Mouse (Mus musculus) ovary, postnatal 14 days (tissue): Measurements from ENCODE around the gene Klk4.
A peak's percentile ranks its signal among the peaks of the same experiment; 100 is the strongest.

Experiments used
- DNase-seq: peaks from one replicate; pipeline ENCODE4 v3.0.0; 2022; ENCODE audit warnings: low spot score

Klk4 gene

GRCm38 (mm10) chr7:43919559-43920451, 38.8 kb downstream of the Klk4 start:
- peak; percentile 54 for DNase-seq

GRCm38 (mm10) chr7:43920582-43920981, 39.6 kb downstream of the Klk4 start:
- no peak for DNase-seq

DNA sequence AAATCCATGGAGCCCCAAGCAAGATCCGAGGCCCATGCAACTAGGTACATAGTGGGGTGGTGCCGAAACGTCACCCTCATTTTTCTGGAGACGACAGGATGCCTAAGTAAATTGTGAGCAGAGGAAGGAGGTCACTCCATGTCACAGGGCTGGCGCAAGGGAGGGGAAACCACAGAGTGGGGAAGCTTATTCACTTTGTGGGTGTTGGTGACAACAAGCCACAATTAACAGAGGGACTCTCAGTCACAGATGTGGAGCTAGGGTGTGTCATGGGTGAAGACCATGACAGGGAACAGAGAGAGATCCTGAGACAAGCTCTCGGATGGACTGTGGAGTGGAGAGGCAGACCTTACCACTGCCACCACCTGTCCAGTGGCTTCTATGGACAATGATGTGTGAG, 40.1 kb downstream of the Klk4 start:
- DNase-seq: no peak

DNA sequence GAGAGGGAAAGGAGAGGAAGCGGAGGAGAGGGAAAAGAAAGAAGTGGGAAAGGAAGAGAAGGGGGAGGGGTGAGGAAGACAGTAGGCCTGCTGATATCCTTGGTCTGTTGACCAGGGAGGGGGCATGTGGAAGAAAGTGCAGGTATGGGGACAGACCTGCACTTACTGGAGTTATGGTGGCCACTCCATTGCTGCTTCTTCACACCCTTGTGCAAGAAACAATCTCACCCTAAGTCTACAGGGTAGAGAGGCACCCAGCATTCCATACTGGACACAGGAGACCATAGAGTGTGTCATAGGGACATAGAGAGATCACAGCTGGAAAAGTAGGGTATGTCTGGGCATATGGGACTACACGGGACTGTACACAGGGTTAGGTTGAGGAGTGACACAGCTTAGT, 41.0 kb downstream of the Klk4 start:
- no peak for DNase-seq

GRCm38 (mm10) chr7:43925985-43926384, 45.0 kb downstream of the Klk4 start:
- DNase-seq: no peak

GRCm38 (mm10) chr7:43928521-43928920, 47.6 kb downstream of the Klk4 start:
- no peak for DNase-seq

DNA sequence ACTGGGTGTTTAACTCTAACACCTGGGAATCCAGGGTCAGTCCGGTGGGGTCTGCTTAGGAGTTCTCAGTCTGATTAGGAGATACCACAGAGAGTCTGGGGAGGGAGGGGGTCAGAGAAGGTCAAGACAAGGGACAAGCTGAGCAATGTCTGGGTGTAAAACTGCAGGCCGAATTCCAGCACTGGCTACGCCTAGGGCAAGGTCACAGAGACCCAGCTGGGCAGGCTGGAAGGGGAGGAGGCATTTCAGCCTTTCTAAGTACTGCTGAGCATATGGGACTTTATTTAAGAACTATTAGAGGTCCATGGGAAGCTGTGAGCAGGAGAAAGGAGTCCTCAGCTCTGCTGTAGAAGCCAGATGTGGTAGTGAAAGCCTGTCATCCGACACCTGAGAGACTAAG, 51.4 kb downstream of the Klk4 start:
- no peak for DNase-seq

DNA sequence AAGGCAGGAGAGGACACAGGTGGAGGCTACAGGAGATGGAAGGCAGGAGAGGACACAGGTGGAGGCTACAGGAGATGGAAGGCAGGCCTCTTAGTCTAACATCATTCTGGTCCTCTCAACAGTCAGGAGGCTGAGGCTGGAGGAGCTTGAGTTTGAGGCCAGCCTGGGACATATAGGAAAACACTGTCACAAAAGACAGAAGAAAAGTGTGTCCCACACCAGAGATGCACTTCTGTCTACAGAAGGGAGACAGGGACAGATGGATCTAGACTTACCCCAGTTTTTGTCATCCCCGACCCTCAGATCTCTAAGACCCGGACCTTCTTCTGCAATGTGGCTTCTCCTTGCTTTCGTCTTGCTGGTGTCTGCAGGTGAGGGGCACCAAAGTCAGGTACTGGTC, 52.5 kb downstream of the Klk4 start, which contains the start of gene Klk15:
Gene Klk15, plus strand, starts transcription at position 301 of the 400 bp plus-strand sequence.
- no peak for DNase-seq

DNA sequence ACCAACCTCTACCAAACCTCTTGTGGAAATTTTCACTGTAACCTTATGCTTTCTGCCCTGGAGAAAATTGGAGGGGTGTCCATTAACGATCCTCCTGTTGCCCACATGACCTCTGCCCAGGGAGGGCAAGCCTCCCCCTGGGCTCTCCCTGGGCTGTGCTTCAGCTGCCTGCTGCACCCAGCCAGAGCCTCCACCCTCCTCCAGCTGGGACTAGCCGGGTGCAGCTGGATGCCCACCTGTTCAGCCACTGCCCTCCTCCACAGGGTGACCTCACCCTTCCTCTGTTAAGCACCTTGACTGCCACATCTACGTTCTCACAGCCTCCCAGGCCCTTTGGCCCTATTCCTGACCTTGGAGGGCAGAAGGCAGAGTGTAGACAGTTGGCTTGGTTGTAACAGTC, 53.8 kb downstream of the Klk4 start:
- DNase-seq: no peak
